Mouse (Mus musculus): ENCODE measurements around the gene Txndc11. TPM values are rescaled to one million over a fixed set of nuclear protein-coding genes. Genes with fewer than 3 reads are reported as not detected.

Gene Txndc11
- polyA plus RNA-seq (2014; fragmentation: Nextera tagmentation; extraction: Ambion mirVana), result 30.5 and 32.2 TPM in 2 replicates

DNA sequence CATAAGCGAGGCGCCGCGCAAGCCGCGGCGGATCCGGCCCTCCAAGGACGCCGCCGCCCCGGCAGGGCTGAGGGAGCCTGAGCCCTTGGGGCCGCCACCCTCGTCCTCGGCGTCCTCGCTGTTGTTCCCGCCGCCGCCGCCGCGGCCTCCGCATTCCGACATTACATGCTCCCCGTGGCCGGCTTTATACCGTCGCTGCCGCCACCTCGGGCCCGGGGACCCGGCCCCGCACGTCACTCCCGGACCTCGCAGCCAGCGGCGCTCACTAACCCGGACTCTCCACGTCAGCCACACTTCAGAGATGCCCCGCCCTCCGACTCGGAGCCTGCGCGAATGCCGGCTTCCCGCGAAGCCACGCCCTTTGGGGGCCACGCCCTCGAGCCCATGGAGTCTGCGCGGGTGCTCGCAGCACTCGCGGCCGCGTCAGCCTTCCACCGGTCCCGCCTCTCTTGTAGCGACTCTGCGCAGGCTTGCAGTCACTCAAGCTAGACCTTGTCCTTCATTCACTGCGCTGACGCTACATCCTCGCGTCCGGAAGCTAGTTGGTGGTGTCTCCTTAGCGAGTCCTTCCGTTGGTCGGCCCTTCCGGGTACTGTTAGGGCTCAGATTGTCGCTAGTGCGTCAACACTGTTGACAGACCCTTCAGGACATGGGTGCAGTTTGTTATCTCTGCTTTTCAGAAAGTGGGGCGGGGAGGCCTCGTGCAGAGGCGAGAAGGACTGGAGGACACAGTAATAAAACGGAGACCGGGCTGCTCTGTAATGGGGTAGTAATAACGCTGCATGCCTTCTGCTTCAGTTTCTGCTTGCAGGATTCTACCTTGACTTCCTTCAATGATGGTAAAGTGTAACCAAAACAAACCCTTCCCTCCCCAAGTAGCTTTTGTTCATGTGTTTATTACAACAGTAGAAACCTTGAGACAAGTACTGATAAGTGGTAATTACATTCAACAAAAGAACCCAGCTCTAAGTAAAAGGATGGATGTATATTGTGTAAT lies at the start of gene Txndc11:
Gene Txndc11, minus strand, starts transcription at position 303 of the 997 bp plus-strand sequence.
- DNase-seq (ENCODE audit: low spot score) (peak; percentile 99), ATAC-seq (replicated peaks; ENCODE audit: low FRiP score) (peak; percentile 99)
- Histone ChIP-seq H3K4me3 (ENCODE audit: low read depth, low read length) (peak within 1 kb of the TSS; percentile 92), H3K36me3 (ENCODE audit: control insufficient read depth, insufficient read depth, low read length) (peaks cover 2% of the 10 kb centered on the region; the same call in 1 of the 2 replicates), H3K27ac (ENCODE audit: low read depth, low read length) (peak within 1 kb of the TSS; percentile 84), H3K4me2 (ENCODE audit: low read depth, low read length, severe bottlenecking) (peak within 1 kb of the TSS; percentile 81), H3K9ac (ENCODE audit: low read length) (peak within 1 kb of the TSS; percentile 88), H3K4me1 (replicated peaks; ENCODE audit: control insufficient read depth, insufficient read depth, low read length) (peaks cover 5% of the 10 kb centered on the region; the same call in 1 of the 2 replicates), H3K9me3 (ENCODE audit: control insufficient read depth, low read length) (no peaks in the 10 kb centered on the region), H3K27me3 (ENCODE audit: control insufficient read depth, insufficient read depth, low read length) (no peaks in the 10 kb centered on the region)
- WGBS, result under 1% methylated on average over 78 of the region's 80 CpGs

GRCm38 (mm10) chr16:11177404-11177803 lies 43.0 kb upstream of the Txndc11 start:
- H3K4me2 ChIP-seq (ENCODE audit: low read depth, low read length, severe bottlenecking), result no peak overlapping the region
- H3K4me3 ChIP-seq (ENCODE audit: low read depth, low read length), result no peak overlapping the region
- ATAC-seq (replicated peaks; ENCODE audit: low FRiP score), result no peak
- 74% methylated on average over 2 of the region's 2 CpGs for WGBS
- peaks cover 2% of the 10 kb centered on the region; the same call in 1 of the 2 replicates for H3K27me3 ChIP-seq (ENCODE audit: control insufficient read depth, insufficient read depth, low read length)
- peaks cover 3% of the 10 kb centered on the region; the same call in 1 of the 2 replicates for H3K4me1 ChIP-seq (replicated peaks; ENCODE audit: control insufficient read depth, insufficient read depth, low read length)
- H3K36me3 ChIP-seq (ENCODE audit: control insufficient read depth, insufficient read depth, low read length), result no peaks in the 10 kb centered on the region
- H3K27ac ChIP-seq (ENCODE audit: low read depth, low read length), result no peak overlapping the region
- H3K9me3 ChIP-seq (ENCODE audit: control insufficient read depth, low read length), result no peaks in the 10 kb centered on the region
- DNase-seq (ENCODE audit: low spot score), result no peak
- H3K9ac ChIP-seq (ENCODE audit: low read length), result no peak overlapping the region

DNA sequence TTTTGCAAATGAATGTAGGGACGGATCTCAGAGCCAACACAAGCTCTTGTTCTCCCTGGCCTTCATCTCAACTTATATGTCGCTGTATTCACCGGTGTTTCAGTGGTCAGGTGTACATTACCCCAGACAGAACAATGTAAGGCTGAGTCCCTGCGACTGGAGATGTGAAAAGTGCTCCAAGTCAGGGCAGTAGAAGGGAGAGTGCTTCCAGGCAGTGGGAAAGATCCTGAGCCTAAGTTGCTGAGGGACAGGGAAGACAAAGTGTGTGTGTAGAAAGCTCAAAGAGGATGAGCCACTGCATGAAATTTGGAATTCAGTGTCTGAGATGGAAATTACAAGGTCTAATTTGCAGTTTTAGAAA lies 42.4 kb upstream of the Txndc11 start:
- Histone ChIP-seq H3K36me3 (ENCODE audit: control insufficient read depth, insufficient read depth, low read length) (no peaks in the 10 kb centered on the region), H3K4me1 (replicated peaks; ENCODE audit: control insufficient read depth, insufficient read depth, low read length) (peaks cover 3% of the 10 kb centered on the region; the same call in 1 of the 2 replicates), H3K9ac (ENCODE audit: low read length) (peak overlapping the region; percentile 83), H3K27me3 (ENCODE audit: control insufficient read depth, insufficient read depth, low read length) (peaks cover 2% of the 10 kb centered on the region; the same call in 1 of the 2 replicates), H3K9me3 (ENCODE audit: control insufficient read depth, low read length) (no peaks in the 10 kb centered on the region), H3K4me3 (ENCODE audit: low read depth, low read length) (peak overlapping the region; percentile 92), H3K4me2 (ENCODE audit: low read depth, low read length, severe bottlenecking) (peak overlapping the region; percentile 70), H3K27ac (ENCODE audit: low read depth, low read length) (no peak overlapping the region)
- no peak for DNase-seq (ENCODE audit: low spot score)
- WGBS, result 1% methylated on average over 4 of the region's 4 CpGs
- ATAC-seq (replicated peaks; ENCODE audit: low FRiP score), result no peak

DNA sequence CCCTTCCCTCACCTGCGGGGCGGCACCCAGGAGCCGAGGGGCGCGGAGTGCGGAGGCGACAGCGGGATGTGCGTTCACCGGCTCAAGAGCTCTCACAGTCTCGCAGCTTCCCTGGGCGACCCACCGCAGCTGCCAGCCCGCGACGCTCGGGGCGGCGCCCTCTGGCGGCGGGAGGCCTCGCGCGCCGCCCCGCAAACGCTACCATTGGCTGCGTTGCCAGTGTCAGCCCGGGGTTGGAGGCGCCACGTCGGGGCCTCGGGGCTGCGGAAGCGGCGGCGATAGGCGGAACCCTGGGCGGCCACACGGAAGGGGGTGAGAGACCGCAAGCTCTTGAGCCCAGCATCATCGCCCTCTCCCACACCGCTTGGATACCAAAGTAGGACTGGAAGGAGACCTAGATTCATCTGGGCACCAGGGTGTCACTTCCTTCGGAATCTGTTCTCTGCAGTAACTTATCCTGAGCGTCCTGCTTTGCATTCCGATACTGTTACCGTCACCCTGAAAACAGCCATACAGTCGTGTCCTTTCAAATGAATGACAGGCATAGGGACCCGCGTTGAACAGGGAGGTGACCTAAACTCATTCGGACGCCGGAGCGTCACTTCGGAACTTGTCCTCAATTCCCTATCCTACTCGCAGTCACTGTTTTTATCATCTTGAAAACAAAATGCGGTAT lies 41.9 kb upstream of the Txndc11 start, which contains the start of gene Zc3h7a:
Gene Zc3h7a, minus strand, starts transcription at position 186 of the 676 bp plus-strand sequence.
- no peaks in the 10 kb centered on the region for H3K9me3 ChIP-seq (ENCODE audit: control insufficient read depth, low read length)
- DNase-seq (ENCODE audit: low spot score), result peak; percentile 95
- peak within 1 kb of the TSS; percentile 77 for H3K27ac ChIP-seq (ENCODE audit: low read depth, low read length)
- peak within 1 kb of the TSS; percentile 83 for H3K9ac ChIP-seq (ENCODE audit: low read length)
- H3K4me1 ChIP-seq (replicated peaks; ENCODE audit: control insufficient read depth, insufficient read depth, low read length), result peaks cover 3% of the 10 kb centered on the region; the same call in 1 of the 2 replicates
- peak; percentile 94 for ATAC-seq (replicated peaks; ENCODE audit: low FRiP score)
- peak within 1 kb of the TSS; percentile 70 for H3K4me2 ChIP-seq (ENCODE audit: low read depth, low read length, severe bottlenecking)
- peaks cover 2% of the 10 kb centered on the region; the same call in 1 of the 2 replicates for H3K27me3 ChIP-seq (ENCODE audit: control insufficient read depth, insufficient read depth, low read length)
- no peaks in the 10 kb centered on the region for H3K36me3 ChIP-seq (ENCODE audit: control insufficient read depth, insufficient read depth, low read length)
- under 1% methylated on average over 52 of the region's 57 CpGs for WGBS
- peak within 1 kb of the TSS; percentile 92 for H3K4me3 ChIP-seq (ENCODE audit: low read depth, low read length)

DNA sequence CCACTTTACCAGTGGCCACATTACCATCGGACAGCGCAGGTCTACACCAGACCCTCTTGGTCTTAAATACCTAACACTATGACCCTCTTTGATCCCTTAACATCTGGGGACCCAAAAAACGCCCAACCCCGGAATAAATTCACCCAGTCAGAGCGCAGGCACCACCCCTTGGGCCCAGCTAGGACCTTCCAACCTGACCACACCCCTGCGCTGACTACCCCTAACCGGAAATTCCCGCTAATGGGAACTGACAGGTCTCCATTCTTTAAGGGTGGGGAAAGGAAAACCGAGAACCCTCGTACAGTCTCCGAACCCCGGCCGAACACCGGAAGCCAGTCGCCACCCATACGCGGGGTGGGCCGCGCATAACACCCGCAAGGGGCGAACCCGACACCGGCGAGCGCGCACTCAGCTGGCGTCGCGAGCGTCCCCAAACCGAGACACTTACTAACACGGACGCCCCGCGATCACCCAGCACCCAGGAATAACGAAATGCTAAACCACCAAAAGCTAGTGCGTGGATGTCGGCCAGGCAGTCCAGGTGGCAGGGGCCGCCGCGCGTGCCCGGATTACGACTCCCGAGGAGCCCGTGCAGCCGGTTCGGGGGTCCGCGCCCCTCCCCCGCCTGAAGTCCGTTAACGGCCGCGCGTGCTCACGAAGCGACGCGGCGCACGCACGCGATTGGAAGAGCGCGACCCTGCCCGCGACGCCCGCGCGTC lies 41.2 kb upstream of the Txndc11 start:
- DNase-seq (ENCODE audit: low spot score) (peak; percentile 80), ATAC-seq (replicated peaks; ENCODE audit: low FRiP score) (peak; percentile 65)
- Histone ChIP-seq H3K4me3 (ENCODE audit: low read depth, low read length) (peak overlapping the region; percentile 92), H3K9ac (ENCODE audit: low read length) (peak overlapping the region; percentile 83), H3K4me1 (replicated peaks; ENCODE audit: control insufficient read depth, insufficient read depth, low read length) (peaks cover 3% of the 10 kb centered on the region; the same call in 1 of the 2 replicates), H3K9me3 (ENCODE audit: control insufficient read depth, low read length) (no peaks in the 10 kb centered on the region), H3K27ac (ENCODE audit: low read depth, low read length) (peak overlapping the region; percentile 77), H3K4me2 (ENCODE audit: low read depth, low read length, severe bottlenecking) (peak overlapping the region; percentile 70), H3K36me3 (ENCODE audit: control insufficient read depth, insufficient read depth, low read length) (no peaks in the 10 kb centered on the region), H3K27me3 (ENCODE audit: control insufficient read depth, insufficient read depth, low read length) (peaks cover 2% of the 10 kb centered on the region; the same call in 1 of the 2 replicates)
- 0% methylated on average over 72 of the region's 72 CpGs for WGBS

DNA sequence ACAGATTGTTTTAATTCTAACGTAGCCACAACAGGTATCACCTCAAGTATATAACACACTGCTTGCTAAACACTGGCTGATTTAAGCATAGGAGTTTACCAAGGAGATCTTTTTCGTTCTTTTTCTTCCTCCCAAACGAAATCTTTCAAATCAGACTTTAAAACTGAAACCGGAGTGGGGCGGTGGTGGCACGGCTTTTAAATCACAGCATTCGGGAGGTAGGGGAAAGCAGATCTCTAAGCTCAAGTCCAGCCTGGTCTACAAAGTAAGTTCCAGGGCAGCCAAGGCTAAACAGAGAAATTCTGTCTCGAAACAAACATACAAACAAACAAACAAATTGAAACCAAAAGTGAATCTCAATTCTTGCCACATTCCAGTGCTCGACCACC lies 40.6 kb upstream of the Txndc11 start:
- H3K9me3 ChIP-seq (ENCODE audit: control insufficient read depth, low read length), result no peaks in the 10 kb centered on the region
- peak overlapping the region; percentile 83 for H3K9ac ChIP-seq (ENCODE audit: low read length)
- peak overlapping the region; percentile 70 for H3K4me2 ChIP-seq (ENCODE audit: low read depth, low read length, severe bottlenecking)
- H3K4me1 ChIP-seq (replicated peaks; ENCODE audit: control insufficient read depth, insufficient read depth, low read length), result peaks cover 3% of the 10 kb centered on the region; the same call in 1 of the 2 replicates
- peak overlapping the region; percentile 92 for H3K4me3 ChIP-seq (ENCODE audit: low read depth, low read length)
- no peak for ATAC-seq (replicated peaks; ENCODE audit: low FRiP score)
- DNase-seq (ENCODE audit: low spot score), result no peak
- H3K36me3 ChIP-seq (ENCODE audit: control insufficient read depth, insufficient read depth, low read length), result no peaks in the 10 kb centered on the region
- peaks cover 2% of the 10 kb centered on the region; the same call in 1 of the 2 replicates for H3K27me3 ChIP-seq (ENCODE audit: control insufficient read depth, insufficient read depth, low read length)
- WGBS, result 16% methylated on average over 9 of the region's 9 CpGs
- peak overlapping the region; percentile 46 for H3K27ac ChIP-seq (ENCODE audit: low read depth, low read length)

GRCm38 (mm10) chr16:11174671-11175081 lies 40.2 kb upstream of the Txndc11 start:
- peak overlapping the region; percentile 92 for H3K4me3 ChIP-seq (ENCODE audit: low read depth, low read length)
- no peaks in the 10 kb centered on the region for H3K36me3 ChIP-seq (ENCODE audit: control insufficient read depth, insufficient read depth, low read length)
- ATAC-seq (replicated peaks; ENCODE audit: low FRiP score) (no peak; the same call in 1 of the 2 replicates), DNase-seq (ENCODE audit: low spot score) (peak; percentile 74)
- WGBS, result 10% methylated on average over 10 of the region's 10 CpGs
- H3K9ac ChIP-seq (ENCODE audit: low read length), result peak overlapping the region; percentile 83
- no peaks in the 10 kb centered on the region for H3K9me3 ChIP-seq (ENCODE audit: control insufficient read depth, low read length)
- H3K27ac ChIP-seq (ENCODE audit: low read depth, low read length), result peak overlapping the region; percentile 46; the same call in 1 of the 2 replicates
- H3K27me3 ChIP-seq (ENCODE audit: control insufficient read depth, insufficient read depth, low read length), result peaks cover 2% of the 10 kb centered on the region; the same call in 1 of the 2 replicates
- peak overlapping the region; percentile 70 for H3K4me2 ChIP-seq (ENCODE audit: low read depth, low read length, severe bottlenecking)
- H3K4me1 ChIP-seq (replicated peaks; ENCODE audit: control insufficient read depth, insufficient read depth, low read length), result peaks cover 3% of the 10 kb centered on the region; the same call in 1 of the 2 replicates
